In genomic region chr5:21702873-21703475, GRCm38 (mm10) we compare ENCODE assay signal across 10 mouse cellular contexts. TPM values are rescaled to one million over a fixed set of nuclear protein-coding genes. Genes with fewer than 3 reads are reported as not detected.
DNase-seq lines count a peak whose midpoint lies in the region; ATAC-seq lines count a peak whose summit lies in the region.
"Had no signal": no experiment of that assay in that cellular context is flagged by ENCODE, and none has a peak within 500 bp of the region (broad histone marks: within the 10 kb centered on the region; RNA-seq: fewer than 3 reads in every experiment).

No protein-coding gene starts in this region.

- no peaks in the 10 kb centered on the region for H3K36me3 ChIP-seq in midbrain, embryonic 11.5 days (ENCODE audit: control insufficient read depth, insufficient read depth, low read length)
- no peaks in the 10 kb centered on the region for H3K36me3 ChIP-seq in midbrain, embryonic 16.5 days (ENCODE audit: control insufficient read depth, insufficient read depth, low read length)
- H3K36me3 ChIP-seq in intestine, embryonic 15.5 days, result no peaks in the 10 kb centered on the region
- H3K36me3 ChIP-seq in forebrain, embryonic 10.5 days (replicated peaks), result no peaks in the 10 kb centered on the region

- no peak overlapping the region for H3K4me2 ChIP-seq in midbrain, embryonic 11.5 days
- H3K4me2 ChIP-seq in midbrain, embryonic 16.5 days (ENCODE audit: low read length), result no peak overlapping the region
- H3K4me2 ChIP-seq in intestine, embryonic 15.5 days (replicated peaks), result no peak overlapping the region

- WGBS in midbrain, embryonic 11.5 days, result 79% methylated on average over 6 of the region's 6 CpGs
- 87% methylated on average over 6 of the region's 6 CpGs for WGBS in midbrain, embryonic 16.5 days
- 61% methylated on average over 6 of the region's 6 CpGs for WGBS in intestine, embryonic 15.5 days
- 92% methylated on average over 6 of the region's 6 CpGs for WGBS in forebrain, embryonic 10.5 days

- no peaks in the 10 kb centered on the region for H3K9me3 ChIP-seq in midbrain, embryonic 11.5 days (ENCODE audit: control insufficient read depth, low read length)
- H3K9me3 ChIP-seq in midbrain, embryonic 16.5 days (replicated peaks; ENCODE audit: control insufficient read depth, low read length, poor library complexity, severe bottlenecking), result no peaks in the 10 kb centered on the region
- H3K9me3 ChIP-seq in intestine, embryonic 15.5 days, result no peaks in the 10 kb centered on the region
- H3K9me3 ChIP-seq in forebrain, embryonic 10.5 days, result peaks cover 4% of the 10 kb centered on the region

- H3K4me3 ChIP-seq in midbrain, embryonic 11.5 days (ENCODE audit: low read depth, low read length), result no peak overlapping the region
- no peak overlapping the region for H3K4me3 ChIP-seq in midbrain, embryonic 16.5 days (ENCODE audit: low read depth, low read length)
- H3K4me3 ChIP-seq in intestine, embryonic 15.5 days (replicated peaks), result no peak overlapping the region
- no peak overlapping the region for H3K4me3 ChIP-seq in forebrain, embryonic 10.5 days

- ATAC-seq in midbrain, embryonic 11.5 days (ENCODE audit: low FRiP score), result no peak
- ATAC-seq in midbrain, embryonic 16.5 days, result no peak
- ATAC-seq in intestine, embryonic 15.5 days, result no peak

- no peak overlapping the region for H3K9ac ChIP-seq in midbrain, embryonic 11.5 days (ENCODE audit: low read length)
- H3K9ac ChIP-seq in midbrain, embryonic 16.5 days (ENCODE audit: low read depth, low read length), result no peak overlapping the region
- no peak overlapping the region for H3K9ac ChIP-seq in intestine, embryonic 15.5 days

- no peak overlapping the region for H3K27ac ChIP-seq in midbrain, embryonic 11.5 days (ENCODE audit: low read depth, low read length)
- H3K27ac ChIP-seq in midbrain, embryonic 16.5 days (ENCODE audit: low read length), result no peak overlapping the region
- peak overlapping the region; percentile 36; the same call in 1 of the 2 replicates for H3K27ac ChIP-seq in intestine, embryonic 15.5 days
- H3K27ac ChIP-seq in forebrain, embryonic 10.5 days, result no peak overlapping the region

- peak; percentile 28 for DNase-seq in midbrain, embryonic 11.5 days (ENCODE audit: low spot score, missing footprints)
- peak; percentile 11 to 30 for DNase-seq in heart, adult 9 months (ENCODE audit: low spot score in 2 of 2)
- DNase-seq in skeletal muscle tissue, adult 2 months (ENCODE audit: low read depth, low spot score), result peak; percentile 47
- no peak for DNase-seq in forebrain, embryonic 10.5 days (ENCODE audit: extremely low spot score, low spot score)
- DNase-seq in Muller cell, postnatal 12 days (ENCODE audit: inconsistent ontology term), result no peak
- DNase-seq in retina, postnatal 1 day, result no peak
- DNase-seq: kidney, adult 11 months; layer of hippocampus, postnatal 36 days had no signal

- H3K27me3 ChIP-seq in midbrain, embryonic 11.5 days (ENCODE audit: control insufficient read depth, insufficient read depth, low read length), result no peaks in the 10 kb centered on the region
- no peaks in the 10 kb centered on the region for H3K27me3 ChIP-seq in midbrain, embryonic 16.5 days (ENCODE audit: control insufficient read depth, insufficient read depth, low read depth, low read length)
- H3K27me3 ChIP-seq in intestine, embryonic 15.5 days (replicated peaks), result no peaks in the 10 kb centered on the region
- no peaks in the 10 kb centered on the region for H3K27me3 ChIP-seq in forebrain, embryonic 10.5 days (ENCODE audit: poor library complexity, severe bottlenecking)

- no peaks in the 10 kb centered on the region for H3K4me1 ChIP-seq in midbrain, embryonic 11.5 days (ENCODE audit: control insufficient read depth, insufficient read depth, low read length)
- peaks cover 5% of the 10 kb centered on the region for H3K4me1 ChIP-seq in midbrain, embryonic 16.5 days (ENCODE audit: control insufficient read depth, insufficient read depth, low read length)
- H3K4me1 ChIP-seq in intestine, embryonic 15.5 days (replicated peaks), result no peaks in the 10 kb centered on the region
- peaks cover 18% of the 10 kb centered on the region for H3K4me1 ChIP-seq in forebrain, embryonic 10.5 days

RNA-seq across cellular contexts. Expression of gene Napepld, which starts 1.8 kb away (rescaled TPM):
- 17.0 and 17.1 TPM in 2 replicates for polyA plus RNA-seq in midbrain, embryonic 11.5 days (2014; fragmentation: Nextera tagmentation; extraction: Ambion mirVana)
- 2.6 and 2.7 TPM in 2 replicates for polyA plus RNA-seq in midbrain, embryonic 16.5 days (2015; fragmentation: Nextera tagmentation; extraction: Ambion mirVana)
- polyA plus RNA-seq in intestine, embryonic 15.5 days (2015; fragmentation: Nextera tagmentation; extraction: Ambion mirVana), result 3.4 TPM in 2 replicates
- 10.7 TPM in 2 replicates for polyA plus RNA-seq in forebrain, embryonic 10.5 days (2016; fragmentation: Nextera tagmentation; extraction: Ambion mirVana)

RNA-seq across cellular contexts. Expression of gene Pmpcb, which starts 34.0 kb away (rescaled TPM):
- 106 and 115 TPM in 2 replicates for polyA plus RNA-seq in midbrain, embryonic 11.5 days (2014; fragmentation: Nextera tagmentation; extraction: Ambion mirVana)
- 68.8 and 72.4 TPM in 2 replicates for polyA plus RNA-seq in midbrain, embryonic 16.5 days (2015; fragmentation: Nextera tagmentation; extraction: Ambion mirVana)
- polyA plus RNA-seq in intestine, embryonic 15.5 days (2015; fragmentation: Nextera tagmentation; extraction: Ambion mirVana), result 80.7 and 88.8 TPM in 2 replicates
- 83.9 and 87.3 TPM in 2 replicates for polyA plus RNA-seq in forebrain, embryonic 10.5 days (2016; fragmentation: Nextera tagmentation; extraction: Ambion mirVana)

RNA-seq across cellular contexts. Expression of gene Armc10, which starts 57.4 kb away (rescaled TPM):
- polyA plus RNA-seq in midbrain, embryonic 11.5 days (2014; fragmentation: Nextera tagmentation; extraction: Ambion mirVana), result 93.1 and 98.3 TPM in 2 replicates
- 58.3 and 66.1 TPM in 2 replicates for polyA plus RNA-seq in midbrain, embryonic 16.5 days (2015; fragmentation: Nextera tagmentation; extraction: Ambion mirVana)
- 33.5 and 37.2 TPM in 2 replicates for polyA plus RNA-seq in intestine, embryonic 15.5 days (2015; fragmentation: Nextera tagmentation; extraction: Ambion mirVana)
- 64.6 and 65.4 TPM in 2 replicates for polyA plus RNA-seq in forebrain, embryonic 10.5 days (2016; fragmentation: Nextera tagmentation; extraction: Ambion mirVana)

RNA-seq across cellular contexts. Expression of gene Fbxl13, which starts 57.5 kb away (rescaled TPM):
- 0.08 and 0.30 TPM in 2 replicates for polyA plus RNA-seq in midbrain, embryonic 11.5 days (2014; fragmentation: Nextera tagmentation; extraction: Ambion mirVana)
- polyA plus RNA-seq in midbrain, embryonic 16.5 days (2015; fragmentation: Nextera tagmentation; extraction: Ambion mirVana), result 0.25 and 0.45 TPM in 2 replicates
- polyA plus RNA-seq in intestine, embryonic 15.5 days (2015; fragmentation: Nextera tagmentation; extraction: Ambion mirVana), result 0.11 and 0.20 TPM in 2 replicates
- polyA plus RNA-seq in forebrain, embryonic 10.5 days (2016; fragmentation: Nextera tagmentation; extraction: Ambion mirVana), result 0.12 and 0.20 TPM in 2 replicates

Comparison
In these comparisons a context has a peak if more than half of its experiments do, and no peak if none do; other contexts are left out.
1. DNase-seq: peak in midbrain, embryonic 11.5 days (single experiment), heart, adult 9 months (2 of 2) and skeletal muscle tissue, adult 2 months (single experiment); none in forebrain, embryonic 10.5 days (single experiment), Muller cell, postnatal 12 days (single experiment) and retina, postnatal 1 day (single experiment).